Mouse (Mus musculus) MEL (cell line): ENCODE measurements around the gene Zdhhc14. TPM values are rescaled to one million over a fixed set of nuclear protein-coding genes. Genes with fewer than 3 reads are reported as not detected.

Experiments
- DNase-seq: peaks from one replicate; pipeline ENCODE4 v3.0.0; 2011; ENCODE audit warnings: low read depth, low spot score
- H3K27ac ChIP-seq: 2 replicates; pipeline ENCODE4 v1.5.1; 2012; ENCODE audit warnings: low read depth, mild to moderate bottlenecking, control low read depth, low read length, moderate library complexity; ENCODE audit not compliant: control insufficient read depth
- H3K27me3 ChIP-seq, 2 experiments: fragments of 150-350 bp in 1 of 2; sonication (generic) in 1 of 2; 2 replicates each; pipeline ENCODE4 v1.6.1; 2012; ENCODE audit warnings: low read length in 2 of 2, mild to moderate bottlenecking in 2 of 2, improper control_type of control experiment in 1 of 2, moderate library complexity in 1 of 2; ENCODE audit not compliant: insufficient read depth in 2 of 2, control insufficient read depth in 1 of 2
- H3K36me3 ChIP-seq, 2 experiments: 2 replicates each; pipeline ENCODE4 v1.6.1; 2012 to 2014; ENCODE audit warnings: low read length in 2 of 2, improper control_type of control experiment in 1 of 2, inconsistent platforms in 1 of 2, mild to moderate bottlenecking in 1 of 2; ENCODE audit not compliant: insufficient read depth in 2 of 2, control insufficient read depth in 1 of 2
- H3K4me1 ChIP-seq, 2 experiments: fragments of 150-350 bp in 1 of 2; sonication (generic) in 1 of 2; 2 replicates each; pipeline ENCODE4 v1.6.1; 2012; ENCODE audit warnings: low read length in 2 of 2, improper control_type of control experiment in 1 of 2, mild to moderate bottlenecking in 1 of 2; ENCODE audit not compliant: insufficient read depth in 2 of 2, control insufficient read depth in 1 of 2
- H3K4me3 ChIP-seq, 2 experiments: fragments of 150-350 bp in 1 of 2; sonication (generic) in 1 of 2; 2 replicates each; pipeline ENCODE4 v1.5.1; 2012; ENCODE audit warnings: low read depth in 2 of 2, low read length in 2 of 2, mild to moderate bottlenecking in 2 of 2, moderate library complexity in 2 of 2, control low read depth in 1 of 2, improper control_type of control experiment in 1 of 2; ENCODE audit not compliant: control insufficient read depth in 1 of 2, insufficient read depth in 1 of 2
- H3K79me2 ChIP-seq: 2 replicates; pipeline ENCODE4 v1.6.1; 2012; ENCODE audit warnings: mild to moderate bottlenecking, low read length, moderate library complexity; ENCODE audit not compliant: control insufficient read depth, poor library complexity, insufficient read depth
- H3K9ac ChIP-seq: 2 replicates; pipeline ENCODE4 v1.6.1; 2012; ENCODE audit warnings: low read depth, mild to moderate bottlenecking, control low read depth, low read length, moderate library complexity; ENCODE audit not compliant: control insufficient read depth, poor library complexity, severe bottlenecking
- H3K9me3 ChIP-seq: fragments of 150-350 bp; sonication (generic); replicated peaks from 2 replicates; pipeline ENCODE4 v1.6.1; 2012; ENCODE audit warnings: mild to moderate bottlenecking, low read length, improper control_type of control experiment, moderate library complexity; ENCODE audit not compliant: insufficient read depth
- CHD1 ChIP-seq: IDR thresholded peaks from 2 replicates; pipeline ENCODE4 v1.6.1; 2012; ENCODE audit warnings: low read depth, mild to moderate bottlenecking, inconsistent platforms, low read length, improper control_type of control experiment
- EP300 ChIP-seq, 2 experiments: IDR thresholded peaks; 2 replicates each; pipeline ENCODE4 v1.6.1; 2011; ENCODE audit warnings: improper control_type of control experiment in 2 of 2, low read length in 2 of 2, low read depth in 1 of 2, mild to moderate bottlenecking in 1 of 2
- GABPA ChIP-seq: IDR thresholded peaks from 2 replicates; pipeline ENCODE4 v1.6.1; 2012; ENCODE audit warnings: low read depth, mild to moderate bottlenecking, inconsistent platforms, low read length, improper control_type of control experiment, moderate library complexity
- HCFC1 ChIP-seq: IDR thresholded peaks from 2 replicates; pipeline ENCODE4 v1.6.1; 2012; ENCODE audit warnings: low read depth, mild to moderate bottlenecking, inconsistent platforms, low read length, improper control_type of control experiment, moderate library complexity
- KAT2A ChIP-seq: conservative IDR thresholded peaks from 2 replicates; pipeline ENCODE4 v1.6.1; 2012; ENCODE audit warnings: low read depth, low read length, improper control_type of control experiment, inconsistent platforms
- MAX ChIP-seq: IDR thresholded peaks from 2 replicates; pipeline ENCODE4 v1.6.1; 2011; ENCODE audit warnings: low read length, improper control_type of control experiment
- MAZ ChIP-seq: IDR thresholded peaks from 2 replicates; pipeline ENCODE4 v1.6.1; 2012; ENCODE audit warnings: low read depth, mild to moderate bottlenecking, inconsistent platforms, low read length, improper control_type of control experiment
- MEF2A ChIP-seq: IDR thresholded peaks from 2 replicates; pipeline ENCODE4 v1.6.1; 2014; ENCODE audit warnings: low read depth, mild to moderate bottlenecking, inconsistent platforms, low read length, improper control_type of control experiment; ENCODE audit not compliant: poor library complexity, insufficient replicate concordance, severe bottlenecking; ENCODE audit errors: extremely low read depth
- NRF1 ChIP-seq: IDR thresholded peaks from 2 replicates; pipeline ENCODE4 v1.6.1; 2014; ENCODE audit warnings: low read depth, mild to moderate bottlenecking, inconsistent platforms, low read length, improper control_type of control experiment, moderate library complexity; ENCODE audit not compliant: poor library complexity, insufficient read depth, severe bottlenecking
- POLR2AphosphoS5 ChIP-seq: IDR thresholded peaks from 2 replicates; pipeline ENCODE4 v1.6.1; 2012; ENCODE audit warnings: low read depth, borderline replicate concordance, mild to moderate bottlenecking, inconsistent platforms, low read length, moderate library complexity, mixed read lengths
- RAD21 ChIP-seq: IDR thresholded peaks from 2 replicates; pipeline ENCODE4 v1.6.1; 2011; ENCODE audit warnings: mild to moderate bottlenecking, low read depth, low read length, improper control_type of control experiment
- SIN3A ChIP-seq: IDR thresholded peaks from 2 replicates; pipeline ENCODE4 v1.6.1; 2012; ENCODE audit warnings: low read length, improper control_type of control experiment, inconsistent platforms
- TAL1 ChIP-seq: IDR thresholded peaks from 2 replicates; pipeline ENCODE4 v1.6.1; 2012; ENCODE audit warnings: mild to moderate bottlenecking, inconsistent platforms, low read length, moderate library complexity, mixed read lengths
- UBTF ChIP-seq: IDR thresholded peaks from 2 replicates; pipeline ENCODE4 v1.6.1; 2012; ENCODE audit warnings: low read depth, mild to moderate bottlenecking, inconsistent platforms, low read length, improper control_type of control experiment, moderate library complexity, borderline replicate concordance; ENCODE audit not compliant: insufficient read depth
- USF1 ChIP-seq: IDR thresholded peaks from 2 replicates; pipeline ENCODE4 v1.6.1; 2014; ENCODE audit warnings: low read depth, mild to moderate bottlenecking, inconsistent platforms, low read length, improper control_type of control experiment, moderate library complexity
- USF2 ChIP-seq, 2 experiments: IDR thresholded peaks; 2 replicates each; pipeline ENCODE4 v1.6.1; 2011 to 2012; ENCODE audit warnings: improper control_type of control experiment in 2 of 2, low read length in 2 of 2, borderline replicate concordance in 1 of 2, inconsistent platforms in 1 of 2, low read depth in 1 of 2, mild to moderate bottlenecking in 1 of 2; ENCODE audit not compliant: insufficient read depth in 1 of 2
- ZC3H11A ChIP-seq: IDR thresholded peaks from 2 replicates; pipeline ENCODE4 v1.6.1; 2012; ENCODE audit warnings: low read depth, mild to moderate bottlenecking, inconsistent platforms, low read length, improper control_type of control experiment
- ZNF384 ChIP-seq: IDR thresholded peaks from 2 replicates; pipeline ENCODE4 v1.6.1; 2012; ENCODE audit warnings: low read depth, mild to moderate bottlenecking, inconsistent platforms, low read length, improper control_type of control experiment
- polyA plus RNA-seq, 2 experiments: library from polyadenylated mRNA; stranded (reverse) in 1 of 2; unstranded in 1 of 2; fragments of >175 nt in 1 of 2; fragments of >200 nt in 1 of 2; gene quantifications; 2 replicates each; pipeline versions ENCODE4 v1.2.1 to v1.2.4; 2012; ENCODE audit warnings: low replicate concordance in 2 of 2, low read depth in 1 of 2; ENCODE audit not compliant: insufficient read length in 2 of 2, insufficient read depth in 1 of 2, missing spikeins in 1 of 2
- total RNA-seq: library from RNA; depleted of rRNA; stranded (reverse); fragments of 300-350 nt; gene quantifications from 2 replicates; pipeline ENCODE4 v1.2.3, GENCODE M21; 2012

The Zdhhc14 gene
- total and polyA plus RNA-seq, 3 experiments: 3.4 to 4.9 TPM; not detected in 1

DNA sequence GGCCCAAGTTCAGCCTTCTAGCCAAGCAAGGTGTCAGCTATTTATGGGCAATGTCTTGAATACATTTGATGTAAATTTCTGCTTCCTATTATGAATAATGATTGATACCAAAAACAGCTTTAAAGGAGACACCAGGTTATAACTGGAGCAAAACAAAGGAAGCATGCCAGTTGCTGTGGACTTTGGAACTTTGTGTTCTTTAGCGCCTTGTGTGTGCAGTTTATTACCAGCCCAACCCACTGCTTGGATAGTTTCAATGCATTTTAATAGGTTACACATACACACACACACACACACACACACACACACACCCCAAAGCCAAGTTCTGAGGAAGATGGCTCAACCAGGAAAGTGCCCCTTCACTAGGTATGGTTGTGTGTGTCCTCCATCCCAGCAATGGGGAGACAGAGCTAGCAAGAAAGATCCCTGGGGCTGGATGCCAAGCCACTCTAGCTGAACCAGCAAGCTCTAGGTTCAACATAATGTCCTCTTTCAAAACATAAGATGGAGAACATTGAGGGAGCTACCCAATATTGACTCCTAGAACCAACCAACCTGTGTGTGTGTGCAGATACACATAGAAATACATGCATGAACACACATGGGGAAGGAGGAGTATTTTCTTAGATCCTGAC, 79.9 kb downstream of the Zdhhc14 start:
- TF ChIP-seq TAL1 (no peak), POLR2AphosphoS5 (no peak), UBTF (no peak), MEF2A (no peak), MAX (no peak), MAZ (no peak), ZNF384 (no peak), USF2 (IDR thresholded peaks at IDR 0.05; ENCODE audit: borderline replicate concordance in 1 of 2, insufficient read depth in 1 of 2, low read depth in 1 of 2, low read length in 2 of 2) (no peak), GABPA (no peak), NRF1 (no peak)
- H3K4me1 ChIP-seq: peaks cover 4 to 10% of the 10 kb centered on the region in 2 experiments; a peak in 2 of 4 replicates
- H3K79me2 ChIP-seq: no peaks in the 10 kb centered on the region
- H3K27ac ChIP-seq: no peak overlapping the region
- peaks cover 0 to 6% of the 10 kb centered on the region in 2 experiments; a peak in 2 of 4 replicates for H3K36me3 ChIP-seq
- no peak overlapping the region for H3K9ac ChIP-seq
- H3K9me3 ChIP-seq: no peaks in the 10 kb centered on the region
- DNase-seq: no peak
- no peak overlapping the region for H3K4me3 ChIP-seq
- H3K27me3 ChIP-seq: no peaks in the 10 kb centered on the region

DNA sequence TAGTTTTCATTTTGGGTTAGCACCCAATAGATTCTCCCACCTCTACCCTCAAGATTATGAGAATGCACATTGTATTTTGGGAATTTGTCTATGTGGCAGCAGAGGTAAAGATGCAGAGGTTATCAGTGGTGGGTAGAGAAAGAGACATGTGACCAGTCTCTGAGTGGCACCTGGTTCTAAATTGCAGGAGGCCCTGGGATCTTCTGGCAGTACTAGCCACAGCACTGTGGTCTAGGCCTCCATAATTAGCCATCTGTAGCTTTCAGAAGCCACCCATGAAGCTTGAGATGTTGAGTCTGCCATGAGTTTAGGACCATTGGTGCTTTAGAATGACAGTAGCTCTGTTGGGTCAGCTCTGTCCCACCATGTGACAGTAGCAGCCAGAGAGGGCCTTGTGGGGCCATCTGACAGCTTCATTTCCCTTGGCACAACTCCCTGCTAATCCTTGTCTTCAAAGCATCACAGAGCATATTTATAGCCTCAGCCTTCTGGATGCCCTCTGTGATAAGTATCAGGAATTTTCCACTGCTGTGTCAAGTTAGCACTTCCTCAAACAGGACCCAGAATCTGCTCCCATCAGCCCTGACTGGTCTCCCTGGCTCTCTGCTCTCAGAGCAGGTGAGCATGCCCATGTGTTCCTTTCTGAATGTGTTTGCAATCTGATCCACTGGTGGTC, 80.5 kb downstream of the Zdhhc14 start:
- Histone ChIP-seq H3K36me3 (peaks cover 0 to 3% of the 10 kb centered on the region in 2 experiments; a peak in 1 of 4 replicates), H3K9ac (no peak overlapping the region), H3K9me3 (no peaks in the 10 kb centered on the region), H3K4me1 (peaks cover under 1 to 4% of the 10 kb centered on the region in 2 experiments; a peak in 2 of 4 replicates), H3K27me3 (no peaks in the 10 kb centered on the region), H3K79me2 (no peaks in the 10 kb centered on the region), H3K27ac (no peak overlapping the region), H3K4me3 (no peak overlapping the region)
- DNase-seq: peak; percentile 21
- TF ChIP-seq HCFC1: no peak
- TF ChIP-seq MAX: no peak
- no peak for TF ChIP-seq ZNF384
- no peak for TF ChIP-seq RAD21
- TF ChIP-seq POLR2AphosphoS5: no peak
- no peak for TF ChIP-seq CHD1
- no peak for TF ChIP-seq EP300 (IDR thresholded peaks at IDR 0.05; ENCODE audit: low read depth in 1 of 2, low read length in 2 of 2)
- TF ChIP-seq SIN3A: no peak
- TF ChIP-seq USF2 (IDR thresholded peaks at IDR 0.05; ENCODE audit: borderline replicate concordance in 1 of 2, insufficient read depth in 1 of 2, low read depth in 1 of 2, low read length in 2 of 2): no peak
- no peak for TF ChIP-seq ZC3H11A
- TF ChIP-seq KAT2A: no peak
- no peak for TF ChIP-seq USF1
- TF ChIP-seq UBTF: no peak
